Mouse (Mus musculus): ENCODE results near the gene Olfr435. TPM values are rescaled to one million over a fixed set of nuclear protein-coding genes. Genes with fewer than 3 reads are reported as not detected.

Olfr435 gene
- polyA plus RNA-seq, 1 experiment, result not detected

DNA sequence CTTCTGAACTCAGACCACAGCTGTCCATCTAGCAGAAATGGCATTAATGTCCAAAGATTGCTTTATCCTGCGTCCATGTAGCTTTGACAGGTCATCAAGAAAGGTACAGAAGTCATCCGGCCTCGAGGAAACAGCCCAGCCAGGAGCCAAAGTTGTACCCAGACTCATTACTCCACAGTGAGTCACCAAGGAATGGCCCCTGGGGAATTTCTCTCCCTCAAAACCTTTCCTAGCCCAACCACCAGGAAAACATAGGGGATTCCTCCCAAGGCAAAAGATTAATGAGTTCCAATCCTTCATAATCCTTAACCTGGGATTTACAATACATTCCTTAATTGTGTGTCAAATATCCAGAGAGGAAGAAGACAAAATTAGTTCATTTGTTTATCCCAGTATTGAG is 50.5 kb downstream of the Olfr435 start:
- 69% methylated on average over 3 of the region's 3 CpGs for WGBS
- Histone ChIP-seq H3K4me1 (ENCODE audit: control insufficient read depth, insufficient read depth, insufficient read length) (no peaks in the 10 kb centered on the region), H3K36me3 (ENCODE audit: control insufficient read depth, insufficient read depth, low read length) (no peaks in the 10 kb centered on the region), H3K27ac (ENCODE audit: insufficient read depth, low read length) (no peak overlapping the region), H3K27me3 (ENCODE audit: control insufficient read depth, insufficient read depth, low read length) (no peaks in the 10 kb centered on the region), H3K4me3 (ENCODE audit: extremely low read depth, insufficient read depth, insufficient read length) (no peak overlapping the region)
- TF ChIP-seq POLR2A (IDR thresholded peaks at IDR 0.05; ENCODE audit: low read depth, low read length), result no peak
- no peak for TF ChIP-seq CTCF (IDR thresholded peaks at IDR 0.05; ENCODE audit: extremely low read depth, insufficient read depth, insufficient read length, insufficient replicate concordance)
- DNase-seq (ENCODE audit: low read depth in 1 of 2, low spot score in 2 of 2), result no peak

DNA sequence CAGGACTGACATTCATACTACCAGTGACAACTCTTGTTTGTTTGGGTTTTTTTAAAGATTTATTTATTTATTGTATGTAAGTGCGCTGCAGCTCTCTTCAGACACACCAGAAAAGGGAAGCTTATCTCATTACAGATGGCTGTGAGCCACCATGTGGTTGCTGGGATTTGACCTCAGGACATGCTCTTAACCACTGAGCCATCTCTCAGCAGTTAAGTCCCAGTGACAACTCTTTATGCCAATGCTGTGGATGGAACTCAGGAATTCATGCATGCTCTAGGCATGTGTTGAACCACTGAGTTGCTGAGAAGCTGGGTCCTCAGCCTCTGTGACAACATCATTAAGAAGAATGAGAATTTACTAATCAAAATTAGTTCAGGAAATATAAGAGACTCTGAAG is 56.0 kb downstream of the Olfr435 start:
- Histone ChIP-seq H3K27ac (ENCODE audit: insufficient read depth, low read length) (no peak overlapping the region), H3K27me3 (ENCODE audit: control insufficient read depth, insufficient read depth, low read length) (no peaks in the 10 kb centered on the region), H3K36me3 (ENCODE audit: control insufficient read depth, insufficient read depth, low read length) (no peaks in the 10 kb centered on the region), H3K4me3 (ENCODE audit: extremely low read depth, insufficient read depth, insufficient read length) (no peak overlapping the region), H3K4me1 (ENCODE audit: control insufficient read depth, insufficient read depth, insufficient read length) (no peaks in the 10 kb centered on the region)
- no peak for TF ChIP-seq CTCF (IDR thresholded peaks at IDR 0.05; ENCODE audit: extremely low read depth, insufficient read depth, insufficient read length, insufficient replicate concordance)
- no peak for TF ChIP-seq POLR2A (IDR thresholded peaks at IDR 0.05; ENCODE audit: low read depth, low read length)
- 49% methylated on average over 1 of the region's 1 CpGs for WGBS
- DNase-seq (ENCODE audit: low read depth in 1 of 2, low spot score in 2 of 2), result no peak

Other genes starting within 250 kb of the Olfr435 start
- not detected in 2 replicates for gene Olfr444, start 248.1 kb upstream of the Olfr435 start, polyA plus RNA-seq (2012; rRNA removed)
- gene Olfr441, start 90.8 kb upstream of the Olfr435 start, polyA plus RNA-seq (2012; rRNA removed), result not detected in 2 replicates
- gene Olfr237-ps1, start 50.6 kb upstream of the Olfr435 start, polyA plus RNA-seq (2012; rRNA removed), result not detected in 2 replicates
- not detected in 2 replicates for gene Olfr437, start 33.9 kb upstream of the Olfr435 start, polyA plus RNA-seq (2012; rRNA removed)
- gene Olfr13, start 25.0 kb upstream of the Olfr435 start, polyA plus RNA-seq (2012; rRNA removed), result not detected in 2 replicates
- gene Olfr434, start 15.9 kb downstream of the Olfr435 start, polyA plus RNA-seq (2012; rRNA removed), result not detected in 2 replicates
- gene Olfr47, start 34.4 kb downstream of the Olfr435 start, polyA plus RNA-seq (2012; rRNA removed), result not detected in 2 replicates
- gene Arhgef5, start 68.4 kb downstream of the Olfr435 start, polyA plus RNA-seq (2012; rRNA removed), result 2.4 and 3.0 TPM in 2 replicates
- 0.13 TPM in 1 of 2 replicates, not detected in the other for gene Nobox, start 112.4 kb downstream of the Olfr435 start, polyA plus RNA-seq (2012; rRNA removed)